Mouse (Mus musculus) embryonic facial prominence, embryonic 13.5 days (tissue): ENCODE data around the gene Cnr2. TPM values are rescaled to one million over a fixed set of nuclear protein-coding genes. Genes with fewer than 3 reads are reported as not detected.

Experiments
- ATAC-seq: fragments of 200-750 bp; cut with Nextera tagmentation; 2 replicates; pipeline ENCODE4 v1.8.0; 2017; ENCODE audit warnings: low read depth; ENCODE audit not compliant: insufficient number of reproducible peaks, insufficient read depth, low FRiP score, low TSS enrichment
- H3K27ac ChIP-seq: fragments of 300-500 bp; sonication (generic); 2 replicates; pipeline ENCODE4 v1.5.1; 2015; ENCODE audit warnings: moderate library complexity, mild to moderate bottlenecking, inconsistent platforms
- H3K27me3 ChIP-seq: fragments of 300-500 bp; sonication (generic); 2 replicates; pipeline ENCODE4 v1.6.1; 2015; ENCODE audit warnings: mild to moderate bottlenecking, inconsistent platforms
- H3K36me3 ChIP-seq: fragments of 300-500 bp; sonication (generic); 2 replicates; pipeline ENCODE4 v1.6.1; 2015; ENCODE audit warnings: mild to moderate bottlenecking, inconsistent platforms
- H3K4me1 ChIP-seq: fragments of 300-500 bp; sonication (generic); 2 replicates; pipeline ENCODE4 v1.6.1; 2015; ENCODE audit warnings: inconsistent platforms
- H3K4me2 ChIP-seq: fragments of 300-500 bp; sonication (generic); 2 replicates; pipeline ENCODE4 v1.6.1; 2015; ENCODE audit warnings: moderate library complexity, mild to moderate bottlenecking, inconsistent platforms
- H3K4me3 ChIP-seq: fragments of 300-500 bp; sonication (generic); 2 replicates; pipeline ENCODE4 v1.5.1; 2015; ENCODE audit warnings: mild to moderate bottlenecking, inconsistent platforms
- H3K9ac ChIP-seq: fragments of 300-500 bp; sonication (generic); 2 replicates; pipeline ENCODE4 v1.6.1; 2015; ENCODE audit warnings: mild to moderate bottlenecking, inconsistent platforms
- H3K9me3 ChIP-seq: fragments of 300-500 bp; sonication (generic); 2 replicates; pipeline ENCODE4 v1.6.1; 2016; ENCODE audit warnings: inconsistent platforms
- WGBS: fragments of 180-500 bp; shearing (Covaris S2); methylation state at CpG from one replicate; pipeline ENCODE4 v1.1.7; 2015; ENCODE audit warnings: mixed read lengths; 5-methylcytosine and 5-hydroxymethylcytosine counted together
- polyA plus RNA-seq: library from polyadenylated mRNA; unstranded; fragments of >200 nt; fragmentation: Nextera tagmentation; extraction: Ambion mirVana; gene quantifications from 2 replicates; pipeline ENCODE4 v1.2.1, GENCODE M21; 2015

Gene Cnr2
- polyA plus RNA-seq, 1 experiment from 2014 or later, result 0.51 TPM

DNA sequence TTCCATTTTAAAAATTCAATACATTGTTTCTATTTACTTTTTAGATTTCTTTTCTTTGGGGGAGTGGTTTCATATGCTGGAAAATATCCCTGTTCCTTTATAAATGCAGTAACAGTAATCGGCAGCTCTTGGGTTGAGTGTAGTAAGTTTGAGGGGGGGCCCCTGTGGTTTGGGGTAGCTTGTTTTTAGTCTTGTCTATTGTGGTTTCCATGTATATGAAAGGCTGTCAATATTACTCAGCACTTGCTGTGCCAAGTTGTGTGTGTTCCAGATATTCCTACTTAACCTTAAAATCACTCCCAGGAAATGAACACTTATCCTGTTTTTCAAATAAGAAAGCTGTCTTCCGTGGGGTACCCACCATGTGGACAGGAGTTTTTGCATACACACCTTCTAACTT lies 26.2 kb upstream of the Cnr2 start:
- Histone ChIP-seq H3K36me3 (peaks cover 20% of the 10 kb centered on the region), H3K9ac (no peak overlapping the region), H3K9me3 (no peaks in the 10 kb centered on the region), H3K4me3 (no peak overlapping the region), H3K27ac (peak overlapping the region; percentile 22; the same call in 1 of the 2 replicates), H3K27me3 (no peaks in the 10 kb centered on the region), H3K4me1 (peaks cover 21% of the 10 kb centered on the region), H3K4me2 (no peak overlapping the region)
- no peak for ATAC-seq
- WGBS, result 43% methylated on average over 2 of the region's 2 CpGs

DNA sequence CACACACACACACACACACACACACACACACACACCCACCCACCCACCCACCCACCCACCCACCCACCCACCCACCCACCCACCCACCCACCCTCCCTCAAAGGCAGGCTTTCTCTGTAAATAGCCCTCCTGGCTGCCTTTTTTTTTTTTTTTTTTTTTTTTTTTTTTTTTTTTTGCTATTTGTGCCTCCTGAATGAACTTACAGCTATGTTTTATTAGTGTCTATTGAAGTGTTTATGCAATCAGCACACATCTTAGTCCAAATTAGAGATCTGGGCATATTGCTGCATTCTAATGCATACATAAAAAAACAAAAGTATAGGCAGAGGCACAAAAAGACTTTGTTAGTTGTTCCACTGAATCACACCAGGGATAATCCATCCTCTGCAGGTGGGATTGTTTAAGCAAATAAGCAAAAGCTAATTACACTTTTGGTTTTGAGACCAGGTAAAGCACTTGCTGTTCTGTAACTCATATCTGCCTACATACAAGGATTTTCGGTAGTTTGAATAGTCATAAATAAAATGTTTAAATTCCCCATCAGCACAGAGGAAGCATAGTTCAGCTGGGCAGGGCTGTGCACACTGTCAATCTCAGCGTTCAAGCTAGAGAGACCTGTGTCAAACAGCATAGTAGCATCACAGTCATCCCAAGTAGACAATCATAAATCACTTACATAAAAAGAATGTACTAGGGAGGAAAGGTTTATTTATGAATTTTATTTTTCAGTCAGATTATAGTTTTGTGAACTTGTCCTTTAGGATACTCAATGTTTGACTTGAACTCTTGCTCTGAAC lies 24.8 kb upstream of the Cnr2 start:
- Histone ChIP-seq H3K27me3 (no peaks in the 10 kb centered on the region), H3K9ac (0 out of 2 replicates have a peak overlapping the region, but pooled peaks have one; percentile 22), H3K36me3 (peaks cover 20% of the 10 kb centered on the region), H3K27ac (no peak overlapping the region), H3K4me3 (no peak overlapping the region), H3K4me1 (peaks cover 36% of the 10 kb centered on the region), H3K4me2 (peak overlapping the region; percentile 72), H3K9me3 (no peaks in the 10 kb centered on the region)
- WGBS, result 48% methylated on average over 2 of the region's 2 CpGs
- no peak for ATAC-seq

- Histone ChIP-seq H3K4me3 (peak overlapping the region; percentile 76), H3K9ac (peak overlapping the region; percentile 98), H3K9me3 (no peaks in the 10 kb centered on the region), H3K36me3 (peaks cover 14% of the 10 kb centered on the region), H3K4me2 (peak overlapping the region; percentile 72), H3K4me1 (peaks cover 51% of the 10 kb centered on the region), H3K27ac (peak overlapping the region; percentile 100), H3K27me3 (no peaks in the 10 kb centered on the region)
- WGBS, result 32% methylated on average over 3 of the region's 3 CpGs
- ATAC-seq, result no peak
These were observed 23.2 kb upstream of the Cnr2 start for GRCm38 (mm10) chr4:135872015-135872414.

GRCm38 (mm10) chr4:135872589-135873391 lies 22.4 kb upstream of the Cnr2 start:
- peaks cover 53% of the 10 kb centered on the region for H3K4me1 ChIP-seq
- WGBS, result 9% methylated on average over 17 of the region's 17 CpGs
- no peaks in the 10 kb centered on the region for H3K27me3 ChIP-seq
- H3K36me3 ChIP-seq, result peaks cover 14% of the 10 kb centered on the region
- H3K27ac ChIP-seq, result peak overlapping the region; percentile 100
- no peaks in the 10 kb centered on the region for H3K9me3 ChIP-seq
- H3K4me2 ChIP-seq, result peak overlapping the region; percentile 72
- peak overlapping the region; percentile 98 for H3K9ac ChIP-seq
- no peak for ATAC-seq
- peak overlapping the region; percentile 76 for H3K4me3 ChIP-seq

GRCm38 (mm10) chr4:135873526-135874202 lies 21.5 kb upstream of the Cnr2 start, which contains the start of gene Pnrc2:
Gene Pnrc2 (minus strand): TSS chr4:135873850.
- Histone ChIP-seq H3K27me3 (no peaks in the 10 kb centered on the region), H3K9ac (peak within 1 kb of the TSS; percentile 98), H3K27ac (peak within 1 kb of the TSS; percentile 100), H3K4me3 (peak within 1 kb of the TSS; percentile 76), H3K4me1 (peaks cover 53% of the 10 kb centered on the region), H3K4me2 (peak within 1 kb of the TSS; percentile 72), H3K36me3 (peaks cover 14% of the 10 kb centered on the region), H3K9me3 (no peaks in the 10 kb centered on the region)
- ATAC-seq, result peak; percentile 93
- under 1% methylated on average over 59 of the region's 60 CpGs for WGBS

- H3K4me3 ChIP-seq, result peak overlapping the region; percentile 76; the same call in 1 of the 2 replicates
- ATAC-seq, result no peak
- 81% methylated on average over 10 of the region's 10 CpGs for WGBS
- H3K4me2 ChIP-seq, result peak overlapping the region; percentile 72
- no peaks in the 10 kb centered on the region for H3K27me3 ChIP-seq
- peak overlapping the region; percentile 98; the same call in 1 of the 2 replicates for H3K9ac ChIP-seq
- no peaks in the 10 kb centered on the region for H3K9me3 ChIP-seq
- peaks cover 14% of the 10 kb centered on the region for H3K36me3 ChIP-seq
- H3K4me1 ChIP-seq, result peaks cover 46% of the 10 kb centered on the region
- peak overlapping the region; percentile 100 for H3K27ac ChIP-seq
These were observed 20.3 kb upstream of the Cnr2 start for GRCm38 (mm10) chr4:135874564-135875535.

- Histone ChIP-seq H3K4me2 (peak overlapping the region; percentile 58), H3K9me3 (no peaks in the 10 kb centered on the region), H3K4me3 (no peak overlapping the region), H3K36me3 (peaks cover 12% of the 10 kb centered on the region), H3K4me1 (peaks cover 44% of the 10 kb centered on the region), H3K9ac (no peak overlapping the region), H3K27me3 (no peaks in the 10 kb centered on the region), H3K27ac (peak overlapping the region; percentile 82)
- 28% methylated on average over 7 of the region's 7 CpGs for WGBS
- ATAC-seq, result no peak
These were observed 19.6 kb upstream of the Cnr2 start for GRCm38 (mm10) chr4:135875546-135875945.

DNA sequence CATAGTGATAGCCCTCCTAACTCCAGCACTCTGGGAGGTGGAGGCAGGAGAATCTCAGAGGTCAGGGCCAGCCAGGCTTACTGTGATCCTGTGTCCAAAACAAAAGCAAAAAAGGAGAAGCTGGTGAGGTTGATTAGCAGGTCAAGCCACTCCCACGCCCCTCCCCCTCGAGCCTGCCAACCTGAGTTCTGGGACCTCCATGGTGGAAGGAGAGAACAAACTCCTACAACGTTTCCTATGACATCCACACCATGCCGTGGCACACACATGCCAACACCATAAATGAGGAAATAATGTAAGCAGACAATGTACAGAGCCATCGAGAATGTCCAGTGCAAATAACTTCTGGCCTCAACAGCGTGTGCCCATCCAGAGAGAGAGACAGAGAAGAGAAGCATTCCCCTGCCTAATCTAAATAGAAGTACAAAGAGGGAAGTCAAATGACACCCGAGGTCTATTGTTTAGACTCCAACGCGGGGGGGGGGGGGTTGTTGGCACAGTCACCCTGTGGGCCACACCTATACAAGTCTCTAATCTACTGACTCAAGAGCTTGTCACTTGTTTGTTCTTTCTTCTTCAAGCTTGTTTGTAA lies 19.1 kb upstream of the Cnr2 start:
- Histone ChIP-seq H3K4me3 (peak overlapping the region; percentile 32), H3K4me2 (peak overlapping the region; percentile 58), H3K4me1 (peaks cover 42% of the 10 kb centered on the region), H3K27ac (peak overlapping the region; percentile 82), H3K9me3 (no peaks in the 10 kb centered on the region), H3K36me3 (peaks cover 10% of the 10 kb centered on the region), H3K27me3 (no peaks in the 10 kb centered on the region), H3K9ac (peak overlapping the region; percentile 58)
- WGBS, result 7% methylated on average over 9 of the region's 9 CpGs
- ATAC-seq, result no peak

GRCm38 (mm10) chr4:135876583-135877020 lies 18.6 kb upstream of the Cnr2 start:
- Histone ChIP-seq H3K9me3 (no peaks in the 10 kb centered on the region), H3K27me3 (no peaks in the 10 kb centered on the region), H3K4me3 (peak overlapping the region; percentile 32), H3K36me3 (peaks cover 7% of the 10 kb centered on the region), H3K4me2 (peak overlapping the region; percentile 58), H3K27ac (peak overlapping the region; percentile 82), H3K4me1 (peaks cover 40% of the 10 kb centered on the region), H3K9ac (peak overlapping the region; percentile 58)
- no peak for ATAC-seq
- under 1% methylated on average over 16 of the region's 16 CpGs for WGBS

DNA sequence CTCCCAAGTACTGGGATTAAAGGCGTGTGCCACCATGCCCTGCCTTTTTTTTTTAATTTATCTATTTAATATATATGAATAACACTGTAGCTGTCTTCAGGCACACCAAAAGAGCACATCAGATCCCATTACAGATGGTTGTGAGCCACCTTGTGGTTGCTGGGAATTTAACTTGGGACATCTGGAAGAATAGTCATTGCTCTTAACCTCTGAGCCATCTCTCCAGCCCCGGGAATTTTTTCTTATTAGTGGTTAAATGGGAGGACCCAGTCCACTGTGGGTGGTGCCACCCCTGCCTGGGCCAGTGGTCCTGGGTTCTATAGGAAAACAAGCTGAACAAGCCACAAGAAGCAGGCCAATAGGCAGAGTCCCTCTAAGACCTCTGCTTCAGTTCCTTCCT lies 17.5 kb upstream of the Cnr2 start:
- H3K9ac ChIP-seq, result no peak overlapping the region
- H3K36me3 ChIP-seq, result no peaks in the 10 kb centered on the region
- no peaks in the 10 kb centered on the region for H3K27me3 ChIP-seq
- no peaks in the 10 kb centered on the region for H3K9me3 ChIP-seq
- H3K4me1 ChIP-seq, result peaks cover 33% of the 10 kb centered on the region
- WGBS, result 68% methylated on average over 2 of the region's 2 CpGs
- no peak overlapping the region for H3K27ac ChIP-seq
- ATAC-seq, result no peak
- H3K4me3 ChIP-seq, result no peak overlapping the region
- H3K4me2 ChIP-seq, result no peak overlapping the region
